ENCODE assay signal across 25 mouse cellular contexts in the genomic region with DNA sequence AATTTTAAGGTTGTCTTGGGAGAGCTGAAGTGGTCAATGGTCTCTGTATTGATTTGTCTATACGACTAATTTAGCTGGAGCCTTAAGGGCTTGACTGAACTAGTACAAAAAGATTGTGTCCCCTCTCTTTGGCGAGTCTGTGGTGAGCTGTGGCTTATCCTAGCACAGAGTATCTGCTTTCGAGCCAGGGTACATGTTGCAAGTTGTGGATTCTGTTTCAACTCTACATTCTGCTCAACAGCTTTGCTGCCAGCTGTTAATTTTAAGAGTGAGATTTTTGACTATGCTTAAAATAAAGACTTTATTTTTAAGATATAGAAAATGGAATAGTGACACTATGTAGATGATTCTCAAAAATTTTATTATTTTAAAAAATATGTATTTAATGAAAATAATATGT.
DNase-seq lines count a peak whose midpoint lies in the region; ATAC-seq lines count a peak whose summit lies in the region.
"Had no signal": no experiment of that assay in that cellular context is flagged by ENCODE, and none has a peak within 500 bp of the region (broad histone marks: within the 10 kb centered on the region; RNA-seq: fewer than 3 reads in every experiment).

No protein-coding gene starts in this region.

- H3K9ac ChIP-seq in forebrain, embryonic 14.5 days (ENCODE audit: low read length) = no peak overlapping the region
- no peak overlapping the region for H3K9ac ChIP-seq in forebrain, embryonic 15.5 days (replicated peaks)
- H3K9ac ChIP-seq: embryonic facial prominence, embryonic 15.5 days; heart, embryonic 13.5 days; liver, embryonic 13.5 days; midbrain, embryonic 12.5 days; stomach, embryonic 15.5 days had no signal

- H3K4me2 ChIP-seq in forebrain, embryonic 14.5 days (ENCODE audit: low read length) = no peak overlapping the region
- no peak overlapping the region for H3K4me2 ChIP-seq in forebrain, embryonic 15.5 days (replicated peaks)
- H3K4me2 ChIP-seq: embryonic facial prominence, embryonic 15.5 days; heart, embryonic 13.5 days; liver, embryonic 13.5 days; midbrain, embryonic 12.5 days; stomach, embryonic 15.5 days had no signal

- H3K4me3 ChIP-seq in forebrain, embryonic 14.5 days (ENCODE audit: low read depth, low read length) = no peak overlapping the region
- no peak overlapping the region for H3K4me3 ChIP-seq in forebrain, embryonic 15.5 days
- H3K4me3 ChIP-seq: embryonic facial prominence, embryonic 15.5 days; heart, adult 2 months; heart, embryonic 13.5 days; liver, embryonic 13.5 days; midbrain, embryonic 12.5 days; stomach, embryonic 15.5 days had no signal

- DNase-seq in forebrain, embryonic 14.5 days (ENCODE audit: low spot score) = peak; percentile 24
- peak; percentile 30 for DNase-seq in layer of hippocampus, adult 11-12 months (ENCODE audit: low spot score)
- DNase-seq in layer of hippocampus, postnatal 25 days (ENCODE audit: extremely low spot score in 1 of 2, low spot score in 1 of 2) = no peak
- DNase-seq in brain, adult 2 months (ENCODE audit: low read depth, low spot score) = peak; percentile 69
- DNase-seq in layer of hippocampus, adult 9-10 months (ENCODE audit: low spot score) = peak; percentile 20
- no peak for DNase-seq in thymus, postnatal 25 days
- DNase-seq in retina, embryonic 14.5 days (ENCODE audit: low spot score) = no peak
- DNase-seq: adrenal gland, adult 8-10 months; cerebellum, adult 9-10 months; gastrocnemius, postnatal 36 days; heart, adult 2 months; heart, postnatal 14 days; kidney, adult 18-20 months; kidney, postnatal 4 days; liver, embryonic 13.5 days; lung, adult 2 months; lung, postnatal 14 days; right cerebral cortex, postnatal 4 days; thymus, adult 18-20 months had no signal

- H3K27me3 ChIP-seq in forebrain, embryonic 14.5 days (replicated peaks; ENCODE audit: control insufficient read depth, insufficient read depth, low read length) = no peaks in the 10 kb centered on the region
- no peaks in the 10 kb centered on the region for H3K27me3 ChIP-seq in forebrain, embryonic 15.5 days
- H3K27me3 ChIP-seq: embryonic facial prominence, embryonic 15.5 days; heart, embryonic 13.5 days; liver, embryonic 13.5 days; midbrain, embryonic 12.5 days; stomach, embryonic 15.5 days had no signal

- 68% methylated on average over 3 of the region's 3 CpGs for WGBS in forebrain, embryonic 14.5 days
- WGBS in forebrain, embryonic 15.5 days = 60% methylated on average over 3 of the region's 3 CpGs

- ATAC-seq in forebrain, embryonic 14.5 days = no peak
- ATAC-seq in forebrain, embryonic 15.5 days (replicated peaks) = no peak
- ATAC-seq: activated CD4-positive, CD25-positive, alpha-beta regulatory T cell, adult 4 months had no signal

- no peaks in the 10 kb centered on the region for H3K9me3 ChIP-seq in forebrain, embryonic 14.5 days (replicated peaks; ENCODE audit: control insufficient read depth, low read length)
- H3K9me3 ChIP-seq in forebrain, embryonic 15.5 days = no peaks in the 10 kb centered on the region
- H3K9me3 ChIP-seq: embryonic facial prominence, embryonic 15.5 days; heart, embryonic 13.5 days; liver, embryonic 13.5 days; midbrain, embryonic 12.5 days; stomach, embryonic 15.5 days had no signal

- H3K36me3 ChIP-seq in forebrain, embryonic 14.5 days (ENCODE audit: control insufficient read depth, insufficient read depth, low read length) = no peaks in the 10 kb centered on the region
- H3K36me3 ChIP-seq in forebrain, embryonic 15.5 days = no peaks in the 10 kb centered on the region
- H3K36me3 ChIP-seq: embryonic facial prominence, embryonic 15.5 days; heart, embryonic 13.5 days; liver, embryonic 13.5 days; midbrain, embryonic 12.5 days; stomach, embryonic 15.5 days had no signal

- no peaks in the 10 kb centered on the region for H3K4me1 ChIP-seq in forebrain, embryonic 14.5 days (ENCODE audit: control insufficient read depth, insufficient read depth, low read length)
- H3K4me1 ChIP-seq in forebrain, embryonic 15.5 days = no peaks in the 10 kb centered on the region
- H3K4me1 ChIP-seq: embryonic facial prominence, embryonic 15.5 days; heart, embryonic 13.5 days; liver, embryonic 13.5 days; midbrain, embryonic 12.5 days; stomach, embryonic 15.5 days had no signal

- no peak overlapping the region for H3K27ac ChIP-seq in forebrain, embryonic 14.5 days (ENCODE audit: low read depth, low read length)
- H3K27ac ChIP-seq in forebrain, embryonic 15.5 days (replicated peaks) = no peak overlapping the region; the same call in 1 of the 2 replicates
- H3K27ac ChIP-seq: embryonic facial prominence, embryonic 15.5 days; heart, adult 2 months; heart, embryonic 13.5 days; liver, embryonic 13.5 days; midbrain, embryonic 12.5 days; stomach, embryonic 15.5 days had no signal

Comparison
In these comparisons a context has a peak if more than half of its experiments do, and no peak if none do; other contexts are left out.
1. DNase-seq: peak in forebrain, embryonic 14.5 days (single experiment), layer of hippocampus, adult 11-12 months (single experiment), brain, adult 2 months (single experiment) and layer of hippocampus, adult 9-10 months (single experiment); none in layer of hippocampus, postnatal 25 days (0 of 2), thymus, postnatal 25 days (single experiment) and retina, embryonic 14.5 days (single experiment).